Comparison of ENCODE assay signal across 8 mouse cellular contexts in genomic region chr4:139252051-139252760, GRCm38 (mm10). TPM values are rescaled to one million over a fixed set of nuclear protein-coding genes. Genes with fewer than 3 reads are reported as not detected.
DNase-seq lines count a peak whose midpoint lies in the region; ATAC-seq and TF ChIP-seq lines count a peak whose summit lies in the region.

No protein-coding gene starts in this region.

- 20% methylated on average over 22 of the region's 22 CpGs for WGBS in embryonic facial prominence, embryonic 11.5 days
- 50% methylated on average over 22 of the region's 22 CpGs for WGBS in heart, adult 2 months
- 28% methylated on average over 22 of the region's 22 CpGs for WGBS in limb, embryonic 13.5 days

- peak; percentile 82 for ATAC-seq in embryonic facial prominence, embryonic 11.5 days (replicated peaks; ENCODE audit: insufficient number of reproducible peaks, low FRiP score, low TSS enrichment, low read depth)
- peak; percentile 34; the same call in 1 of the 2 replicates for ATAC-seq in limb, embryonic 13.5 days (ENCODE audit: low FRiP score, low read depth)
- peak; percentile 69 for ATAC-seq in monocyte, adult 5-6 weeks (replicated peaks; ENCODE audit: insufficient number of reproducible peaks, low FRiP score, low TSS enrichment, poor library complexity, severe bottlenecking)

- no peaks in the 10 kb centered on the region for H3K9me3 ChIP-seq in embryonic facial prominence, embryonic 11.5 days (replicated peaks; ENCODE audit: control insufficient read depth, low read length)
- H3K9me3 ChIP-seq in limb, embryonic 13.5 days, result no peaks in the 10 kb centered on the region

- intact Hi-C loops in heart, adult 2 months (cut with DNase I), result loop anchor here (1.0 to 10.0 kb wide), 3 partner anchors 40 to 337 kb away; partner anchors contain the start of gene Otud3

- no peaks in the 10 kb centered on the region for H3K27me3 ChIP-seq in embryonic facial prominence, embryonic 11.5 days (ENCODE audit: control insufficient read depth, insufficient read depth, low read length)
- no peaks in the 10 kb centered on the region for H3K27me3 ChIP-seq in heart, adult 2 months (ENCODE audit: control insufficient read depth, insufficient read depth, low read length)
- H3K27me3 ChIP-seq in limb, embryonic 13.5 days, result no peaks in the 10 kb centered on the region

- H3K27ac ChIP-seq in embryonic facial prominence, embryonic 11.5 days (replicated peaks; ENCODE audit: low read depth, low read length), result peak overlapping the region; percentile 96
- no peak overlapping the region; the same call in 1 of the 2 replicates for H3K27ac ChIP-seq in heart, adult 2 months
- peak overlapping the region; percentile 90 for H3K27ac ChIP-seq in limb, embryonic 13.5 days

- peak; percentile 74 for DNase-seq in 416B (ENCODE audit: low read depth)
- DNase-seq in adrenal gland, postnatal 14 days, result peak; percentile 94
- DNase-seq in embryonic facial prominence, embryonic 11.5 days (ENCODE audit: low spot score), result peak; percentile 94
- peak; percentile 84 to 87 for DNase-seq in heart, adult 2 months
- DNase-seq in kidney, adult 8-10 months, result peak; percentile 71 to 87
- DNase-seq in spleen, postnatal 36 days (ENCODE audit: low spot score in 2 of 2), result peak; percentile 72 to 74

- H3K4me3 ChIP-seq in embryonic facial prominence, embryonic 11.5 days (ENCODE audit: low read depth, low read length), result no peak overlapping the region; the same call in 1 of the 2 replicates
- H3K4me3 ChIP-seq in heart, adult 2 months, result no peak overlapping the region
- no peak overlapping the region; the same call in 1 of the 2 replicates for H3K4me3 ChIP-seq in limb, embryonic 13.5 days

- peaks cover 31% of the 10 kb centered on the region for H3K4me1 ChIP-seq in embryonic facial prominence, embryonic 11.5 days (ENCODE audit: control insufficient read depth, insufficient read depth, low read length)
- H3K4me1 ChIP-seq in heart, adult 2 months (ENCODE audit: control insufficient read depth, insufficient read depth, low read length), result peaks cover 22% of the 10 kb centered on the region
- H3K4me1 ChIP-seq in limb, embryonic 13.5 days, result peaks cover 100% of the 10 kb centered on the region

- no peak for TF ChIP-seq POLR2A in heart, adult 2 months (IDR thresholded peaks at IDR 0.05; ENCODE audit: insufficient read depth, low read depth, low read length)

- no peak overlapping the region for H3K4me2 ChIP-seq in embryonic facial prominence, embryonic 11.5 days (ENCODE audit: low read depth, low read length)
- peak overlapping the region; percentile 36 for H3K4me2 ChIP-seq in limb, embryonic 13.5 days (replicated peaks)

- no peaks in the 10 kb centered on the region for H3K36me3 ChIP-seq in embryonic facial prominence, embryonic 11.5 days (replicated peaks; ENCODE audit: control insufficient read depth, insufficient read depth, low read depth, low read length)
- H3K36me3 ChIP-seq in heart, adult 2 months (ENCODE audit: control insufficient read depth, insufficient read depth, low read length), result no peaks in the 10 kb centered on the region
- H3K36me3 ChIP-seq in limb, embryonic 13.5 days, result peaks cover 5% of the 10 kb centered on the region

- H3K9ac ChIP-seq in embryonic facial prominence, embryonic 11.5 days (replicated peaks; ENCODE audit: low read length), result peak overlapping the region; percentile 62
- no peak overlapping the region for H3K9ac ChIP-seq in heart, adult 2 months (ENCODE audit: low read depth, low read length)
- H3K9ac ChIP-seq in limb, embryonic 13.5 days, result peak overlapping the region; percentile 56

- peak; percentile 72; the same call in 1 of the 2 replicates for TF ChIP-seq EP300 in heart, adult 2 months (IDR thresholded peaks at IDR 0.05; ENCODE audit: insufficient read depth, low read depth, low read length)

- no peak; the same call in 1 of the 2 replicates for TF ChIP-seq CTCF in heart, adult 2 months (IDR thresholded peaks at IDR 0.05)

- peaks cover 3% of the 10 kb centered on the region; the same call in 1 of the 2 replicates for H3K79me2 ChIP-seq in heart, adult 2 months (replicated peaks; ENCODE audit: control insufficient read depth, insufficient read depth, low read length)

RNA-seq across cellular contexts. Expression of gene Pqlc2, which starts 58.3 kb away (rescaled TPM):
- 7.5 and 10.0 TPM in 2 replicates for total RNA-seq in adrenal gland, postnatal 14 days (2021)
- 13.5 and 14.2 TPM in 2 replicates for polyA plus RNA-seq in embryonic facial prominence, embryonic 11.5 days (2014; fragmentation: Nextera tagmentation; extraction: Ambion mirVana)
- total RNA-seq in heart, adult 2 months (2021), result 1 to 10 TPM; 5.1 to 5.9 TPM
- polyA plus RNA-seq in heart, adult 2 months (2012; rRNA removed), result 22.7 and 22.8 TPM in 2 replicates
- polyA plus RNA-seq in limb, embryonic 13.5 days (2015; fragmentation: Nextera tagmentation; extraction: Ambion mirVana), result 16.9 and 18.0 TPM in 2 replicates
- total RNA-seq in monocyte, adult 5-6 weeks (2017), result 6.1 to 12.0 TPM (median 6.4 TPM) in 3 replicates

RNA-seq across cellular contexts. Expression of gene Akr7a5, which starts 58.3 kb away (rescaled TPM):
- total RNA-seq in adrenal gland, postnatal 14 days (2021), result 61.0 and 62.5 TPM in 2 replicates
- 137 and 146 TPM in 2 replicates for polyA plus RNA-seq in embryonic facial prominence, embryonic 11.5 days (2014; fragmentation: Nextera tagmentation; extraction: Ambion mirVana)
- 10 to 100 TPM; 48.4 to 51.3 TPM for total RNA-seq in heart, adult 2 months (2021)
- polyA plus RNA-seq in heart, adult 2 months (2012; rRNA removed), result 30.9 and 40.2 TPM in 2 replicates
- polyA plus RNA-seq in limb, embryonic 13.5 days (2015; fragmentation: Nextera tagmentation; extraction: Ambion mirVana), result 120 and 124 TPM in 2 replicates
- 3.6 to 7.3 TPM (median 4.8 TPM) in 3 replicates for total RNA-seq in monocyte, adult 5-6 weeks (2017)

RNA-seq across cellular contexts. Expression of gene Capzb, which starts 59.5 kb away (rescaled TPM):
- 316 and 319 TPM in 2 replicates for total RNA-seq in adrenal gland, postnatal 14 days (2021)
- 314 and 316 TPM in 2 replicates for polyA plus RNA-seq in embryonic facial prominence, embryonic 11.5 days (2014; fragmentation: Nextera tagmentation; extraction: Ambion mirVana)
- total RNA-seq in heart, adult 2 months (2021), result 100 to 1,000 TPM; 342 to 392 TPM
- polyA plus RNA-seq in heart, adult 2 months (2012; rRNA removed), result 160 and 191 TPM in 2 replicates
- polyA plus RNA-seq in limb, embryonic 13.5 days (2015; fragmentation: Nextera tagmentation; extraction: Ambion mirVana), result 396 and 406 TPM in 2 replicates
- 302 to 348 TPM (median 323 TPM) in 3 replicates for total RNA-seq in monocyte, adult 5-6 weeks (2017)
